Mouse (Mus musculus) spleen, adult 2 months (tissue): ENCODE results near the gene Sema3c.
"Not testable (repeated sequence)": the region's sequence is repeated elsewhere in the genome, so short reads cannot be mapped to it uniquely, and the experiment has no call there.

ENCODE experiments used
- CTCF ChIP-seq: fragments of 200-500 bp; IDR thresholded peaks from 2 replicates; pipeline ENCODE4 v1.5.1; 2011; ENCODE audit warnings: mild to moderate bottlenecking, inconsistent platforms; ENCODE audit not compliant: insufficient read depth, insufficient read length, insufficient replicate concordance; ENCODE audit errors: extremely low read depth
- POLR2A ChIP-seq: fragments of 200-500 bp; IDR thresholded peaks from 2 replicates; pipeline ENCODE4 v1.6.1; 2011; ENCODE audit warnings: low read depth, low read length, inconsistent platforms

DNA sequence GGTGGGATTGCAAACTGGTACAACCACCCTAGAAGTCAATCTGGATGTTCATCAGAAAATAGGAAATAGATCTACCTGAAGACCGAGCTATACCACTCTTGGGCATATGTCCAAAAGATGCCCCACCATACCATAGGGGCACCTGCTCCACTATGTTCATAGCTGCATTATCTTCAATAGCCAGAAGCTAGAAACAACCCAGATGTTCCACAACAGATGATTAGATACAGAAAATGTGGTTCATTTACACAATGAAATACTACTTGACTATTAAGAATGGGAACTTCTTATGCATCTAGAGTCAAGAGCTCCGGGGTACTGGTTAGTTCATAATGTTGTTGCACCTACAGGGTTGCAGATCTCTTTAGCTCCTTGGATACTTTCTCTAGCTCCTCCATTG, 42.9 kb upstream of the Sema3c start:
- not testable (repeated sequence) for TF ChIP-seq CTCF, POLR2A
